Mouse (Mus musculus) spleen, adult 10 weeks (tissue): ENCODE results near the gene Pdzd8. TPM values are rescaled to one million over a fixed set of nuclear protein-coding genes. Genes with fewer than 3 reads are reported as not detected.

Source experiments
- polyA plus RNA-seq: library from polyadenylated mRNA; stranded (reverse); fragments of 350-450 nt; fragmentation: Illumina TruSeq; extraction: RNeasy Lipid Tissue Mini Kit (QIAGEN cat#74804); gene quantifications from one replicate; pipeline ENCODE4 v1.2.3, GENCODE M21; 2015; ENCODE audit warnings: low replicate concordance; ENCODE audit not compliant: insufficient read depth

The Pdzd8 gene
- polyA plus RNA-seq = 34.9 TPM

DNA sequence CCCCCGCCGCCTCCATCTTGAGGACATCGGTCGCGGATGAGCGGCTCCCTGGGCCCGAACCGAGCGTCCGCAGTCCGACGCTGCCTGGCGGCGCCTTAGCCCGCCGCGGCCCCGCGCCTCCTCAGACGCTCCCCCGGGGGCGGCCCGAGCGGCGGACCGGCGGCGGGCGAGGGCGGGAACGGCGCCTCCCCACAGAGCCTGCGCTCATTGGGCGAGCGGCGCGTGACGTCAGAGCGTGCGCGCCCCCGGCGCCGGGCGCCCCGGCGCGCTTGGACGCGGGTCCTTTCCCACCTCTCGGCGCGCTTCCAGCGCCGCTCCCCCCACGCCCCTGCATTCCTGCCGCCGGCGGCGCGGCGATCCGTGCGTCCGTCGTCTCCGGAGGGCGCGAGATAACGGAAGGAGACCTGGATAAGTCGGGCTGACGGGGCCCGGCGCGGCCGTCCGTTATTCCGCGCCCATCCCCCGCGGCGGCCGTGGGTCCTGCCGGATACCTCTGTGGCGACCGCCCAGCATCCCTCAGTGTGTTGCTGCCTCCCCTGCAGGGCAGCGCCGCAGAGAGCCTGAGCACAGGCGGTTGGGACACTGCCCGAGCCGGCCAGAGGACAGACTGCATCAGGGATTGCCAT lies at the start of gene Pdzd8:
Pdzd8 (minus strand) TSS at position 123 of the 626 bp plus-strand sequence.

GRCm38 (mm10) chr19:59321990-59322389 lies 23.6 kb downstream of the Pdzd8 start, which contains the start of gene Rps12-ps3:
Gene Rps12-ps3, plus strand, starts transcription at chr19:59322290.

GRCm38 (mm10) chr19:59260718-59261442 lies 84.7 kb downstream of the Pdzd8 start, which contains the start of gene Slc18a2:
Gene Slc18a2, plus strand, starts transcription at chr19:59260896.

Other genes with a start within 250 kb of the Pdzd8 start
- gene Vax1, start 175.7 kb downstream of the Pdzd8 start, polyA plus RNA-seq = not detected
- not detected for gene Kcnk18, start 126.6 kb downstream of the Pdzd8 start, polyA plus RNA-seq
- 0.75 TPM for gene Slc18a2, start 84.9 kb downstream of the Pdzd8 start, polyA plus RNA-seq
- 5.3 TPM for gene Rps12-ps3, start 23.5 kb downstream of the Pdzd8 start, polyA plus RNA-seq
- not detected for gene Emx2, start 112.6 kb upstream of the Pdzd8 start, polyA plus RNA-seq